Mouse (Mus musculus) layer of hippocampus, postnatal 25 days (tissue): ENCODE measurements around the gene Arap1. TPM values are rescaled to one million over a fixed set of nuclear protein-coding genes. Genes with fewer than 3 reads are reported as not detected.

Source experiments
- DNase-seq, 2 experiments: peaks; one replicate each; pipeline ENCODE4 v3.0.0; 2022; ENCODE audit warnings: mixed read lengths in 2 of 2, low spot score in 1 of 2; ENCODE audit errors: extremely low spot score in 1 of 2
- total RNA-seq, 2 experiments: library from RNA; stranded (reverse); gene quantifications; 2 replicates each; pipeline ENCODE4 v1.2.3; 2021

Arap1 gene
- total RNA-seq, 2 experiments from 2014 or later, result 13.9 to 24.2 TPM

DNA sequence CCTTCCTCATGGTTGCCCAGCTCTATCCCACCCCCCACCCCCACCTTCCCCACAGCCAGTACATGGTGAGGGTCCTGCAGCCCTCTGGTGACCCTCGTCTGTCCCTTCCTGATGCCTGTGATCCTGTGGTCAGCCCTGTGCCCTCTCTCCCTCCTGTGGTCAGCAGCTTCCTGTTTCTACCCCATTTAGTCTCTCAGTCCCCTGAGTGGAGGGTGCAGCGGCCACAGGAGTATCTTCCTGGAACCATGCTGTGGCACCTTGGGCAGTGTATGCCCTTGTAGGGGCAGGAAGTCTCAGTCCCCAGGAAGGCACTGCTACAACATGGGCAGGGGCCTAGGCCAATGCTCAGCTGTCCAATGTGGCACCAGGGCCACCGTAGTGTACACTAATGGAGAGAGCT lies 9.0 kb downstream of the Arap1 start:
- no peak for DNase-seq

DNA sequence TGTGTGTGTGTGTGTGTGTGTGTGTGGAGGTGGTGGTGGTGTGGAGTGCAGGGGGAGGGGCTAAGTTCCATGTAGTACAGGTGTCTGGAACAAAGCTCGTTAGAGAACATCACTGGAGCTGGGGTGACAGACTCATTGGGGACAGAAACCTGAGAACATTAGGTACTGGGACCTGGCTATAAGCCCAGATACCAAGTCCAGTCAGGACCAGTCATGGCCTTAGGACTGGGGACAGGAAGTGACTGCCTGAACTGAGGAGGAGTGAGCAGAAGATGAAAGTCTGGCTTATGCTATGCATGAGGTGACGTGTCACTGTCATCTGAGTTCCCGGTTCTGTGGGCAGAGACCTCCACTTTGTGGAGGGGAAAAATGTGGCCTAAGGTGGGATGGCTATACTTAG lies 12.5 kb downstream of the Arap1 start:
- DNase-seq, result no peak

GRCm38 (mm10) chr7:101361021-101361420 lies 13.2 kb downstream of the Arap1 start:
- DNase-seq, result no peak

GRCm38 (mm10) chr7:101361767-101362166 lies 13.9 kb downstream of the Arap1 start:
- DNase-seq, result no peak

- DNase-seq, result no peak
These were observed 14.9 kb downstream of the Arap1 start for GRCm38 (mm10) chr7:101362791-101363191.

- DNase-seq, result no peak
These were observed 16.0 kb downstream of the Arap1 start for GRCm38 (mm10) chr7:101363914-101364313.

- no peak for DNase-seq
These were observed 20.3 kb downstream of the Arap1 start for GRCm38 (mm10) chr7:101367901-101368852.

- DNase-seq, result no peak
These were observed 21.8 kb downstream of the Arap1 start for GRCm38 (mm10) chr7:101369666-101370065.

- DNase-seq, result no peak
These were observed 25.2 kb downstream of the Arap1 start for GRCm38 (mm10) chr7:101373082-101373481.

GRCm38 (mm10) chr7:101374155-101374554 lies 26.3 kb downstream of the Arap1 start:
- DNase-seq, result no peak

GRCm38 (mm10) chr7:101376701-101377340 lies 29.0 kb downstream of the Arap1 start:
- no peak for DNase-seq

- DNase-seq, result no peak
These were observed 29.9 kb downstream of the Arap1 start for GRCm38 (mm10) chr7:101377741-101378262.

- DNase-seq, result no peak
These were observed 30.4 kb downstream of the Arap1 start for GRCm38 (mm10) chr7:101378285-101378684.

DNA sequence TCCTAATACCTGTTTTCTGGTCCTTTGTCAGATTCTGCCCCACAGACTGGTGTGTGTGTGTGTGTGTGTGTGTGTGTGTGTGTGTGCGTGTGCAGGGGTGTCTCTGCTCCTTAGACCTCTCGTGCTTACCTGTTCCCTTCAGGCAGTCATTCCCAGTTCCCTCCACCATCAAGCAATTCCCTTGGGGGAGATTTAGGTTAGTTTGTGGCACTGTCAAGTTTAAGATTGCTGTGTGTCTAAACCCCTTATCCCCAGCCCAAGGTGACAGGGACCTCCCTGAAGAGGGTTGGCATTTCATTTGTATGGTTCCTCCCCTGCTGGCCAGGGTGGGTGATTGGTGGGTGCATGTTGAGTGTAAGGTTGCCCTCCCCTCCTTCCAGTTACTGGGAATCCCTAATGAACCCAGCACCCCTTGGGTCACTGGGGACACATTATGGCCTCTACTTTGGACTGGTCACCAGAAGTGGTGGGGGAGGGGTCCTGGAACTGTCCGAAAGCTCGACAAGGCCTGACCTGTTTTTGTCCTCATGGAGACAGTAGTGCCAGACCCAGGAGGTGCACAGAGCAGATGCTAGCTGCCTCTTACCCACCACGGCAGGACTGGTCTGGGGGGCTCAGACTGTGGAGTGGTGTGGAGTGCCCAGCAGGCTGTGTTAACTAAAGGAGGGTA lies 31.1 kb downstream of the Arap1 start:
- DNase-seq, result no peak

DNA sequence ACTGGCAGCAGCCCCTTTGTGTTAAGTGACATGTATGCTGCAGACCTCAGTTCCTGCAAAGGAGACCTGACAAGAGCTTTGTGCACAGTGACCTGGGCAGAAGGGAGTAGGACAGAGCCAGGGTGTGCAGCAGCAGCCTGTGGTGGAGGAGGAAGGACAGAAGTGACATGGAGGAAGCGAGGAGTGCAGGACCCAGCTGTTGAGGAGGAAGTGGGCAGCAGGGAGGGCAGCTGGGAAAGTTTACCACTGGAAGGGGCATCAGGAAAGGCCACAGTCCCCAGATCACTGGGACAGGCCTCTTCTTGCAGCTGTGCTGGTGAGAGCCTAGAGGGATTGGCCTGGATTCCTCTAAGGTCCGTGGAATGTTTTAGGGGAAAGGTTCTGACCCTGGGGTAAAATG lies 31.9 kb downstream of the Arap1 start:
- DNase-seq, result no peak

GRCm38 (mm10) chr7:101381512-101381911 lies 33.6 kb downstream of the Arap1 start:
- DNase-seq, result no peak

DNA sequence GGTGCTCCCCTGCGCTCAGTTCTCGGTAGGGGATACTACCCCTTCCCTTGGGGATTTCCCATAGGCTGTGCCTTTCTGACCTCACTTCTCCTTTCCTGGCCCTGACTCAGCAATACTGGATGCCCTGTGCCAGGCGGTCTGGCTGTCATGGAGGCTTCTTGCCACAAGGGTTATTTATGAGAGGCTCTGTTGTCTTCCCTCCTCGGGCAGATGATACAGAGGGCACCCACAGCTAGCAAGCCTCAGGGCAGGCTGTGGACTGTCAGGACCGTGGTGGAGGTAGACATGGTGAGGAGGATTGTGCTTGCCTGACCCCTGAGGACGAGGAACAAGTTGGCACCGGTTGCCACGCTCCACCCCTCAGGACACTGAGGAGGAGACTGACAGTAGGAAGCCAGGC lies 34.5 kb downstream of the Arap1 start:
- DNase-seq, result no peak

DNA sequence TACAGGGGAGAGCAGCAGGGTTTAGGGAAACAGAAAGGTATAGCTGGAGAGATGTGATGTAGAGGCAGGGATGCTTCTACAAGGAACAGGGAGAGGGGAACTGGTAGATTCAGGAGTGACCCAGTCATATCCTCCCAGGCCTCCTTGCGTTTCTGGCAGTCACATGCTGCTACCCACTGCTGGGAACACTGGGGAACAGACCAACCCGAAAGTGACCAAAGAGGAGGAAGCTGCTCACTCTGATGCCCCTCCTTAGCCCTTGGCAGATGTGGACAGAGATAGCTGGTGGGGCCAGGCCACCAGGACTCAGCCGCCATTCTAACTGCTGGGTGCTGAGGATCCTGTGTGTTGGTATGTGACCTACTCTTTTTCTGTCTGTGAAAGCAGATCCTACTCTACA lies 35.9 kb downstream of the Arap1 start:
- DNase-seq, result no peak

DNA sequence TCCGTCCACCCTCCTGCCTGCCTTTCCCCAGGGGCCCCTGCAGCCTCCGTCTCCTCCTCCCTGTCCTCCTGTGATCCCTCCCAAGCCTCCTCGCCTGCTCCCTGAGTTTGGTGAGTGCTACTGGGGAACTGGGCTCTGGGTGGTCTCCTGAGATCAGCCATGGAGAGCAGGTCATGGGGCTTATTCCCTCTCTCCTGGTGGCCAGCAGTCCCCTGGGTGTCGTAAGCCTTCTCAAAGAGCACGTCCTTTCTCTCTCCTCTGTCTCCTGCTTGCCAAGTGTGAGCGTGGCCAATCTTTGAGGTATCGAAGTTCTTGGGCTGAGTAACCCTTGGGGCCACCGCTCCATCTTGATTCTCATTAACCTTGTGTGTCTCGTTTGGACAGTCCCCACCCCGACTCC lies 37.1 kb downstream of the Arap1 start:
- DNase-seq, result no peak

- no peak for DNase-seq
These were observed 37.5 kb downstream of the Arap1 start for GRCm38 (mm10) chr7:101385331-101385733.

- DNase-seq, result no peak
These were observed 38.1 kb downstream of the Arap1 start for GRCm38 (mm10) chr7:101385866-101386452.
